Mouse (Mus musculus) activated CD4-positive, CD25-positive, alpha-beta regulatory T cell, adult 4 months (primary cell): ENCODE results near the gene Tas2r113. TPM values are rescaled to one million over a fixed set of nuclear protein-coding genes. Genes with fewer than 3 reads are reported as not detected.
"Not testable (repeated sequence)": the region's sequence is repeated elsewhere in the genome, so short reads cannot be mapped to it uniquely, and the experiment has no call there.

Source experiments
- ATAC-seq: one replicate; pipeline ENCODE4 v1.8.0; 2017
- polyA plus RNA-seq, 2 experiments: library from polyadenylated mRNA; unstranded; fragments of 100-300 nt; shearing (Covaris generic); gene quantifications; one replicate each; pipeline ENCODE4 v1.2.1; 2017

Gene Tas2r113
- not detected for polyA plus RNA-seq

DNA sequence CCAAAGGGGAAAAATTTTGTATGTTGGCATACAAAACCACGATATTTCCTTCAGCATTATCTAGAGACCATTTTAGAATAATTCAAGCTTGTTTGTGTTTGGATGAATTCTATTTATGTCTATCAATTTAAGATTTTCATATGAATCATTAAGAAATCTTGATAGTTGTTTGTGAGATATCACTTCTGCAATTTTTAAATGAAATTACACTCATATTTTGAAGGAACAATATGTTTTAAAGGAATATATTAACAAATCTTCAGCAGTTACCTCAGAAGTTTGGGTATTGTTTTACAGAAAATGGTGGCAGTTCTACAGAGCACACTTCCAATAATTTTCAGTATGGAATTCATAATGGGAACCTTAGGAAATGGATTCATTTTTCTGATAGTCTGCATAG lies at the start of gene Tas2r113:
Gene Tas2r113 (plus strand): TSS at position 301 of the 400 bp plus-strand sequence.
- no peak for ATAC-seq

DNA sequence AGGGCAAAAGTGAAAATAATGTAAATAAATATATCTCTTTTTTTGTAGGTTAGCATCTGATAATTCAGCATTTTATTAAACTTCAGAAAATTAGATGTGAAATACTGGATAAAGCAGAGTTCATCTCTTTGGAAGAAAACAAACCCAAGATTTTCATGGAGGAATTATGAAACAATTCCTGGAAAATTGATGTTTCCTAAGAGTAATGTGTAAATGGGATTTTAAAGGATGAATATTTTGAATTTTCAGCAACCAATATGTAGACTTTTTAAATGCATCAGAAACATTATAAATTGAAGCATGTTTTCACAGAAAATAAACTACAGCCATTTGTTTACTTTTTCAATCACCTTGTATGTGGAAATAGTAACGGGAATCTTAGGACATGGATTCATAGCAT lies 46.0 kb upstream of the Tas2r113 start, which contains the start of gene Tas2r123:
Gene Tas2r123 (plus strand): TSS at position 301 of the 400 bp plus-strand sequence.
- no peak for ATAC-seq

DNA sequence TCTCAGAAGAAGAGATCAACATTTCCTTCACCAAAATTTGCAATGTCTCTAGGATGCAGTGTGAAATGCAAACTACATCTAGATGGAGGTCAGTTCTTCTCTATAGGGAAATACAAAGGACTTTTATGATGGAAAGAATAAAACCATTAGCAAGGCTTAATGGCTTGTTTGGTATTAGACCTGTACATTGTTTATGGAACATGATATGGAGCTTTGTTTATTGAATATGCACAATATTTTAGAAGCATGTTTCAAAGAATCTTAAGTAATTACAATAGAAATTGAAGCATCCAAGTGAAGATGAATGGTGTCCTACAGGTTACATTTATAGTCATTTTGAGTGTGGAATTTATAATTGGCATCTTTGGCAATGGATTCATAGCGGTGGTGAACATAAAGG lies 37.7 kb upstream of the Tas2r113 start, which contains the start of gene Tas2r116:
Gene Tas2r116 (plus strand): TSS at position 301 of the 400 bp plus-strand sequence.
- no peak for ATAC-seq

GRCm38 (mm10) chr6:132867708-132868107 lies 25.1 kb upstream of the Tas2r113 start, which contains the start of gene Tas2r110:
Gene Tas2r110, plus strand, starts transcription at chr6:132868008.
- ATAC-seq = no peak

DNA sequence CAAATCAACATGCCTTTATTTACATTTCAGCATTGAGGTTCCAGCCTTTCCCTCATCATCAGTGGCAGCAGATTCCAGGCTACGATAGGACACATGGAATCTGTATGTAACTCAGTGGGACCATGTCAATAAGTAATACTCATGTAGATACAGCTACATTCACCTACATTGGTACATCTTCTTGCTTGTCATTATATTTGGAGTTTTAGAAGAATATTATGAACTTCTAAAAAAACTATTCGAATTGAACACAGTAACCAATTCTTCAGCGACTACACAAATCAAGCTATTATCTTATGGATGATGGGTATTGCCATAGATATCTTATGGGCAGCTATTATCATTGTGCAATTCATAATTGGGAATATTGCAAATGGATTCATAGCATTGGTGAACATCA lies 16.5 kb downstream of the Tas2r113 start, which contains the start of gene Tas2r125:
Gene Tas2r125 (plus strand): TSS at position 301 of the 400 bp plus-strand sequence.
- no peak for ATAC-seq

DNA sequence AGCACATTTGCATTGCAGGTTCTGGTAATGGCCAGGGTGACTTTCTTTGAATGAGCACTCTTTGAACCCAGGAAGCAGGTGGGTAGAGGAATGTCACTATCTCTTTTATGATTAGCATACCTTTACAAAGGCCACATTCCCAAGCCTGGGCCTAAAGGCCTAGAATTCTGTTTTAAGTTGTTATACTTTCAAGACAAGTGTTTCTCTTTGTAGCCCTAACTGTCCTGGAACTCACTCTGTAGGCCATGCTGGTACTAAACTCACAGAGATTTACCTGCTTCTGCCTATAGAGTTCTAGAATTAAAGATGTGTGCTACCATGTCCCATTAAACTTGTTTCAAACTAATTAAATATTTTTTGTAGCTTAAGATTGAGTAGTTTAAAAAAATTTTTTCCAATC lies 48.6 kb downstream of the Tas2r113 start:
- not testable (repeated sequence) for ATAC-seq

Other genes with a start within 250 kb of the Tas2r113 start
- gene A630073D07Rik, start 241.5 kb upstream of the Tas2r113 start, polyA plus RNA-seq = not detected
- not detected for gene Tas2r120, start 236.1 kb upstream of the Tas2r113 start, polyA plus RNA-seq
- gene Tas2r121, start 192.0 kb upstream of the Tas2r113 start, polyA plus RNA-seq = not detected
- gene Tas2r122, start 181.1 kb upstream of the Tas2r113 start, polyA plus RNA-seq = not detected
- not detected for gene Tas2r115, start 155.0 kb upstream of the Tas2r113 start, polyA plus RNA-seq
- not detected for gene Tas2r124, start 138.3 kb upstream of the Tas2r113 start, polyA plus RNA-seq
- not detected for gene Tas2r102, start 130.9 kb upstream of the Tas2r113 start, polyA plus RNA-seq
- gene Tas2r136, start 114.8 kb upstream of the Tas2r113 start, polyA plus RNA-seq = not detected
- not detected for gene Tas2r117, start 90.2 kb upstream of the Tas2r113 start, polyA plus RNA-seq
- gene Tas2r123, start 45.9 kb upstream of the Tas2r113 start, polyA plus RNA-seq = not detected
- gene Tas2r116, start 37.6 kb upstream of the Tas2r113 start, polyA plus RNA-seq = not detected
- not detected for gene Tas2r110, start 25.0 kb upstream of the Tas2r113 start, polyA plus RNA-seq
- gene Tas2r125, start 16.6 kb downstream of the Tas2r113 start, polyA plus RNA-seq = not detected
- gene Tas2r129, start 58.1 kb downstream of the Tas2r113 start, polyA plus RNA-seq = not detected
- not detected for gene Tas2r131, start 64.9 kb downstream of the Tas2r113 start, polyA plus RNA-seq
- gene Tas2r109, start 88.0 kb downstream of the Tas2r113 start, polyA plus RNA-seq = not detected
- gene Tas2r103, start 144.1 kb downstream of the Tas2r113 start, polyA plus RNA-seq = not detected
- gene Tas2r140, start 162.8 kb downstream of the Tas2r113 start, polyA plus RNA-seq = not detected
- gene Smim10l1, start 211.9 kb downstream of the Tas2r113 start, polyA plus RNA-seq = 10 to 100 TPM; 13.2 to 21.0 TPM